Mouse (Mus musculus) kidney, adult 2 months (tissue): ENCODE measurements around the gene Actg1.

Experiments used
- CTCF ChIP-seq: fragments of 200-500 bp; conservative IDR thresholded peaks from 2 replicates; pipeline ENCODE4 v1.5.1; 2011; ENCODE audit warnings: low read depth, mild to moderate bottlenecking, control low read depth, low read length, moderate library complexity, mixed read lengths; ENCODE audit not compliant: insufficient read depth, insufficient read length
- POLR2A ChIP-seq: fragments of 200-500 bp; IDR thresholded peaks from one replicate; pipeline ENCODE4 v1.6.1; 2011; ENCODE audit warnings: low read depth, low read length, control low read depth

DNA sequence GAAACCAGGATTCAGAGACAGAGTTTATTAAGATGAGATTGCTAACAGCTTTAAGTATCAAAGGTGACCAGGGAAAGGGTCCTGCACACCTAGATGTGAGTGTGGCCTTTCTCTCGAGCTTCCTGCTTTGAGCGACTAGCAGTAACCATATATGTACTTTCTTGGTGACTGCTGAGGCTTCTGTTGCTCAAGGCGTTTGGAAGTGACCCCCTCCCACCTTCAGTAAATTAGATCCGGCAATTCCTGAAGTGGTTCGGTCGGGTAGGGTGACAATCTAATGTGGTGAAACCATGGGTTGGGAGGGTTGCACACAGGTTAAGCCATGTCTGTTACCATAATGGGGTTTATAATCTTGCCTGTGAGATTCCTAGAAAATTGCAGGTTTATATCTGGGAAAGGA, 36.3 kb downstream of the Actg1 start:
- no peak for TF ChIP-seq CTCF
- TF ChIP-seq POLR2A: no peak
